Mouse (Mus musculus) lung, embryonic 15.5 days (tissue): ENCODE measurements around the gene Hoxa11. TPM values are rescaled to one million over a fixed set of nuclear protein-coding genes. Genes with fewer than 3 reads are reported as not detected.
A peak's percentile ranks its signal among the peaks of the same experiment; 100 is the strongest.

Source experiments
- ATAC-seq: fragments of 200-750 bp; cut with Nextera tagmentation; 2 replicates; pipeline ENCODE4 v1.8.0; 2017; ENCODE audit warnings: moderate number of reproducible peaks, borderline replicate concordance; ENCODE audit not compliant: low FRiP score, low TSS enrichment; ENCODE audit errors: extremely low read depth
- H3K27ac ChIP-seq: fragments of 300-500 bp; sonication (generic); 2 replicates; pipeline ENCODE4 v1.5.1; 2015; ENCODE audit warnings: moderate library complexity, mild to moderate bottlenecking, inconsistent platforms
- H3K27me3 ChIP-seq: fragments of 300-500 bp; sonication (generic); 2 replicates; pipeline ENCODE4 v1.6.1; 2015; ENCODE audit warnings: inconsistent platforms
- H3K36me3 ChIP-seq: fragments of 300-500 bp; sonication (generic); 2 replicates; pipeline ENCODE4 v1.6.1; 2015; ENCODE audit warnings: inconsistent platforms
- H3K4me1 ChIP-seq: fragments of 300-500 bp; sonication (generic); 2 replicates; pipeline ENCODE4 v1.6.1; 2015; ENCODE audit warnings: inconsistent platforms
- H3K4me2 ChIP-seq: fragments of 300-500 bp; sonication (generic); 2 replicates; pipeline ENCODE4 v1.6.1; 2015; ENCODE audit warnings: inconsistent platforms, mild to moderate bottlenecking, moderate library complexity
- H3K4me3 ChIP-seq: fragments of 300-500 bp; sonication (generic); 2 replicates; pipeline ENCODE4 v1.5.1; 2015; ENCODE audit warnings: mild to moderate bottlenecking, inconsistent platforms
- H3K9ac ChIP-seq: fragments of 300-500 bp; sonication (generic); 2 replicates; pipeline ENCODE4 v1.6.1; 2015; ENCODE audit warnings: inconsistent platforms
- H3K9me3 ChIP-seq: fragments of 300-500 bp; sonication (generic); 2 replicates; pipeline ENCODE4 v1.6.1; 2016; ENCODE audit warnings: inconsistent platforms
- WGBS: fragments of 180-500 bp; shearing (Covaris S2); methylation state at CpG from one replicate; pipeline ENCODE4 v1.1.7; 2015; 5-methylcytosine and 5-hydroxymethylcytosine counted together
- polyA plus RNA-seq: library from polyadenylated mRNA; unstranded; fragments of >200 nt; fragmentation: Nextera tagmentation; extraction: Ambion mirVana; gene quantifications from 2 replicates; pipeline ENCODE4 v1.2.1, GENCODE M21; 2015

Gene Hoxa11
- polyA plus RNA-seq, 1 experiment from 2014 or later: not detected

GRCm38 (mm10) chr6:52205221-52205620 is 40.4 kb downstream of the Hoxa11 start:
- H3K27ac ChIP-seq: peak overlapping the region; percentile 51
- no peaks in the 10 kb centered on the region; the same call in 1 of the 2 replicates for H3K4me1 ChIP-seq
- peak overlapping the region; percentile 66 for H3K4me2 ChIP-seq
- no peaks in the 10 kb centered on the region for H3K36me3 ChIP-seq
- peak overlapping the region; percentile 42 for H3K9ac ChIP-seq
- WGBS: 13% methylated on average over 14 of the region's 14 CpGs
- H3K9me3 ChIP-seq: no peaks in the 10 kb centered on the region
- peaks cover 92% of the 10 kb centered on the region for H3K27me3 ChIP-seq
- H3K4me3 ChIP-seq: peak overlapping the region; percentile 74
- no peak for ATAC-seq

GRCm38 (mm10) chr6:52204050-52204752 is 41.4 kb downstream of the Hoxa11 start, which contains the start of gene Hoxa5:
Gene Hoxa5 (minus strand): TSS chr6:52204587.
- peak within 1 kb of the TSS; percentile 66 for H3K4me2 ChIP-seq
- peaks cover 91% of the 10 kb centered on the region for H3K27me3 ChIP-seq
- peak; percentile 88 for ATAC-seq
- H3K9ac ChIP-seq: peak within 1 kb of the TSS; percentile 97
- peak within 1 kb of the TSS; percentile 91 for H3K27ac ChIP-seq
- H3K36me3 ChIP-seq: no peaks in the 10 kb centered on the region
- no peaks in the 10 kb centered on the region for H3K9me3 ChIP-seq
- peak within 1 kb of the TSS; percentile 74 for H3K4me3 ChIP-seq
- WGBS: under 1% methylated on average over 65 of the region's 65 CpGs
- no peaks in the 10 kb centered on the region; the same call in 1 of the 2 replicates for H3K4me1 ChIP-seq

GRCm38 (mm10) chr6:52203371-52204049 is 42.1 kb downstream of the Hoxa11 start:
- Histone ChIP-seq H3K27ac (peak overlapping the region; percentile 91), H3K9ac (peak overlapping the region; percentile 97), H3K4me1 (peaks cover 4% of the 10 kb centered on the region; the same call in 1 of the 2 replicates), H3K27me3 (peaks cover 89% of the 10 kb centered on the region), H3K9me3 (no peaks in the 10 kb centered on the region), H3K4me2 (peak overlapping the region; percentile 66), H3K36me3 (no peaks in the 10 kb centered on the region), H3K4me3 (peak overlapping the region; percentile 74)
- 0 out of 2 replicates have a peak, but pooled peaks have one; percentile 1 for ATAC-seq
- WGBS: under 1% methylated on average over 45 of the region's 46 CpGs

GRCm38 (mm10) chr6:52203121-52203370 is 42.6 kb downstream of the Hoxa11 start:
- Histone ChIP-seq H3K27ac (peak overlapping the region; percentile 91), H3K9ac (peak overlapping the region; percentile 97), H3K27me3 (peaks cover 89% of the 10 kb centered on the region), H3K4me3 (peak overlapping the region; percentile 74), H3K4me2 (peak overlapping the region; percentile 66), H3K4me1 (peaks cover 9% of the 10 kb centered on the region; the same call in 1 of the 2 replicates), H3K36me3 (no peaks in the 10 kb centered on the region), H3K9me3 (no peaks in the 10 kb centered on the region)
- no peak for ATAC-seq
- under 1% methylated on average over 10 of the region's 10 CpGs for WGBS

- ATAC-seq: no peak
- Histone ChIP-seq H3K4me3 (peak overlapping the region; percentile 74), H3K9ac (peak overlapping the region; percentile 97), H3K9me3 (no peaks in the 10 kb centered on the region), H3K4me2 (peak overlapping the region; percentile 66), H3K4me1 (peaks cover 10% of the 10 kb centered on the region; the same call in 1 of the 2 replicates), H3K36me3 (no peaks in the 10 kb centered on the region), H3K27ac (peak overlapping the region; percentile 91), H3K27me3 (peaks cover 90% of the 10 kb centered on the region)
- 5% methylated on average over 22 of the region's 22 CpGs for WGBS
Observed at GRCm38 (mm10) chr6:52202362-52203120, 43.1 kb downstream of the Hoxa11 start.

GRCm38 (mm10) chr6:52201269-52201668 is 44.3 kb downstream of the Hoxa11 start:
- no peak for ATAC-seq
- Histone ChIP-seq H3K4me3 (peak overlapping the region; percentile 74), H3K27ac (peak overlapping the region; percentile 86), H3K27me3 (peaks cover 91% of the 10 kb centered on the region), H3K9ac (peak overlapping the region; percentile 97), H3K4me1 (peaks cover 19% of the 10 kb centered on the region), H3K36me3 (no peaks in the 10 kb centered on the region), H3K9me3 (no peaks in the 10 kb centered on the region), H3K4me2 (peak overlapping the region; percentile 66)
- 11% methylated on average over 1 of the region's 1 CpGs for WGBS

GRCm38 (mm10) chr6:52200751-52201250 is 44.8 kb downstream of the Hoxa11 start:
- Histone ChIP-seq H3K9me3 (no peaks in the 10 kb centered on the region), H3K36me3 (no peaks in the 10 kb centered on the region), H3K27me3 (peaks cover 91% of the 10 kb centered on the region), H3K4me2 (peak overlapping the region; percentile 66), H3K4me3 (peak overlapping the region; percentile 74), H3K9ac (peak overlapping the region; percentile 97), H3K4me1 (peaks cover 23% of the 10 kb centered on the region), H3K27ac (peak overlapping the region; percentile 86)
- ATAC-seq: no peak
- 13% methylated on average over 10 of the region's 10 CpGs for WGBS

GRCm38 (mm10) chr6:52200073-52200750 is 45.4 kb downstream of the Hoxa11 start:
- no peaks in the 10 kb centered on the region for H3K9me3 ChIP-seq
- H3K4me3 ChIP-seq: peak overlapping the region; percentile 74
- H3K4me2 ChIP-seq: peak overlapping the region; percentile 66
- H3K36me3 ChIP-seq: no peaks in the 10 kb centered on the region
- peak overlapping the region; percentile 97 for H3K9ac ChIP-seq
- H3K4me1 ChIP-seq: peaks cover 27% of the 10 kb centered on the region
- H3K27me3 ChIP-seq: peaks cover 89% of the 10 kb centered on the region
- H3K27ac ChIP-seq: peak overlapping the region; percentile 86
- WGBS: 5% methylated on average over 30 of the region's 30 CpGs
- ATAC-seq: no peak

- peak; percentile 84 for ATAC-seq
Observed at GRCm38 (mm10) chr6:52197271-52197670, 48.3 kb downstream of the Hoxa11 start.

GRCm38 (mm10) chr6:52196811-52197210 is 48.8 kb downstream of the Hoxa11 start:
- WGBS: 8% methylated on average over 9 of the region's 9 CpGs
- peak overlapping the region; percentile 82 for H3K27ac ChIP-seq
- 0 out of 2 replicates have a peak overlapping the region, but pooled peaks have one; percentile 1 for H3K4me3 ChIP-seq
- no peaks in the 10 kb centered on the region for H3K9me3 ChIP-seq
- H3K27me3 ChIP-seq: peaks cover 79% of the 10 kb centered on the region
- peak overlapping the region; percentile 4; the same call in 1 of the 2 replicates for H3K9ac ChIP-seq
- H3K4me1 ChIP-seq: peaks cover 46% of the 10 kb centered on the region
- no peak for ATAC-seq
- H3K36me3 ChIP-seq: no peaks in the 10 kb centered on the region
- peak overlapping the region; percentile 66 for H3K4me2 ChIP-seq

More at GRCm38 (mm10) chr6:52197271-52197670, 48.3 kb downstream of the Hoxa11 start:
- peaks cover 46% of the 10 kb centered on the region for H3K4me1 ChIP-seq
- no peaks in the 10 kb centered on the region for H3K9me3 ChIP-seq
- H3K4me3 ChIP-seq: 0 out of 2 replicates have a peak overlapping the region, but pooled peaks have one; percentile 1
- peak overlapping the region; percentile 82 for H3K27ac ChIP-seq
- WGBS: 4% methylated on average over 10 of the region's 10 CpGs
- peaks cover 81% of the 10 kb centered on the region for H3K27me3 ChIP-seq
- peak overlapping the region; percentile 66 for H3K4me2 ChIP-seq
- H3K36me3 ChIP-seq: no peaks in the 10 kb centered on the region
- H3K9ac ChIP-seq: peak overlapping the region; percentile 4; the same call in 1 of the 2 replicates

- Histone ChIP-seq H3K27ac (peak overlapping the region; percentile 59), H3K27me3 (peaks cover 79% of the 10 kb centered on the region), H3K4me3 (no peak overlapping the region), H3K9me3 (no peaks in the 10 kb centered on the region), H3K4me2 (peak overlapping the region; percentile 23), H3K4me1 (peaks cover 52% of the 10 kb centered on the region), H3K9ac (no peak overlapping the region), H3K36me3 (no peaks in the 10 kb centered on the region)
- ATAC-seq: no peak
- WGBS: 5% methylated on average over 10 of the region's 10 CpGs
Observed at GRCm38 (mm10) chr6:52194690-52195089, 50.9 kb downstream of the Hoxa11 start.
